Mouse (Mus musculus) MEL (cell line): Measurements from ENCODE around the gene Runx3. TPM values are rescaled to one million over a fixed set of nuclear protein-coding genes. Genes with fewer than 3 reads are reported as not detected.

ENCODE experiments used
- DNase-seq: peaks from one replicate; pipeline ENCODE4 v3.0.0; 2011; ENCODE audit warnings: low read depth, low spot score
- H3K27ac ChIP-seq: 2 replicates; pipeline ENCODE4 v1.5.1; 2012; ENCODE audit warnings: low read depth, mild to moderate bottlenecking, control low read depth, low read length, moderate library complexity; ENCODE audit not compliant: control insufficient read depth
- H3K27me3 ChIP-seq, 2 experiments: fragments of 150-350 bp in 1 of 2; sonication (generic) in 1 of 2; 2 replicates each; pipeline ENCODE4 v1.6.1; 2012; ENCODE audit warnings: low read length in 2 of 2, mild to moderate bottlenecking in 2 of 2, improper control_type of control experiment in 1 of 2, moderate library complexity in 1 of 2; ENCODE audit not compliant: insufficient read depth in 2 of 2, control insufficient read depth in 1 of 2
- H3K36me3 ChIP-seq, 2 experiments: 2 replicates each; pipeline ENCODE4 v1.6.1; 2012 to 2014; ENCODE audit warnings: low read length in 2 of 2, improper control_type of control experiment in 1 of 2, inconsistent platforms in 1 of 2, mild to moderate bottlenecking in 1 of 2; ENCODE audit not compliant: insufficient read depth in 2 of 2, control insufficient read depth in 1 of 2
- H3K4me1 ChIP-seq, 2 experiments: fragments of 150-350 bp in 1 of 2; sonication (generic) in 1 of 2; 2 replicates each; pipeline ENCODE4 v1.6.1; 2012; ENCODE audit warnings: low read length in 2 of 2, improper control_type of control experiment in 1 of 2, mild to moderate bottlenecking in 1 of 2; ENCODE audit not compliant: insufficient read depth in 2 of 2, control insufficient read depth in 1 of 2
- H3K4me3 ChIP-seq, 2 experiments: fragments of 150-350 bp in 1 of 2; sonication (generic) in 1 of 2; 2 replicates each; pipeline ENCODE4 v1.5.1; 2012; ENCODE audit warnings: low read depth in 2 of 2, low read length in 2 of 2, mild to moderate bottlenecking in 2 of 2, moderate library complexity in 2 of 2, control low read depth in 1 of 2, improper control_type of control experiment in 1 of 2; ENCODE audit not compliant: control insufficient read depth in 1 of 2, insufficient read depth in 1 of 2
- H3K79me2 ChIP-seq: 2 replicates; pipeline ENCODE4 v1.6.1; 2012; ENCODE audit warnings: mild to moderate bottlenecking, low read length, moderate library complexity; ENCODE audit not compliant: control insufficient read depth, poor library complexity, insufficient read depth
- H3K9ac ChIP-seq: 2 replicates; pipeline ENCODE4 v1.6.1; 2012; ENCODE audit warnings: low read depth, mild to moderate bottlenecking, control low read depth, low read length, moderate library complexity; ENCODE audit not compliant: control insufficient read depth, poor library complexity, severe bottlenecking
- H3K9me3 ChIP-seq: fragments of 150-350 bp; sonication (generic); replicated peaks from 2 replicates; pipeline ENCODE4 v1.6.1; 2012; ENCODE audit warnings: mild to moderate bottlenecking, low read length, improper control_type of control experiment, moderate library complexity; ENCODE audit not compliant: insufficient read depth
- BHLHE40 ChIP-seq: IDR thresholded peaks from 2 replicates; pipeline ENCODE4 v1.6.1; 2012; ENCODE audit warnings: low read depth, mild to moderate bottlenecking, inconsistent platforms, low read length, improper control_type of control experiment, borderline replicate concordance
- CHD1 ChIP-seq: IDR thresholded peaks from 2 replicates; pipeline ENCODE4 v1.6.1; 2012; ENCODE audit warnings: low read depth, mild to moderate bottlenecking, inconsistent platforms, low read length, improper control_type of control experiment
- CHD2 ChIP-seq: IDR thresholded peaks from 2 replicates; pipeline ENCODE4 v1.6.1; 2011; ENCODE audit warnings: low read length, improper control_type of control experiment
- E2F4 ChIP-seq: IDR thresholded peaks from 2 replicates; pipeline ENCODE4 v1.6.1; 2011; ENCODE audit warnings: low read depth, low read length, improper control_type of control experiment, borderline replicate concordance
- ELF1 ChIP-seq: IDR thresholded peaks from 2 replicates; pipeline ENCODE4 v1.6.1; 2014; ENCODE audit warnings: low read depth, mild to moderate bottlenecking, inconsistent platforms, low read length, improper control_type of control experiment, moderate library complexity
- GABPA ChIP-seq: IDR thresholded peaks from 2 replicates; pipeline ENCODE4 v1.6.1; 2012; ENCODE audit warnings: low read depth, mild to moderate bottlenecking, inconsistent platforms, low read length, improper control_type of control experiment, moderate library complexity
- GATA1 ChIP-seq: IDR thresholded peaks from 2 replicates; pipeline ENCODE4 v1.6.1; 2011; ENCODE audit warnings: low read depth, low read length, improper control_type of control experiment
- HCFC1 ChIP-seq: IDR thresholded peaks from 2 replicates; pipeline ENCODE4 v1.6.1; 2012; ENCODE audit warnings: low read depth, mild to moderate bottlenecking, inconsistent platforms, low read length, improper control_type of control experiment, moderate library complexity
- MAFK ChIP-seq: IDR thresholded peaks from 2 replicates; pipeline ENCODE4 v1.6.1; 2011; ENCODE audit warnings: low read depth, mild to moderate bottlenecking, low read length, improper control_type of control experiment, borderline replicate concordance
- MAX ChIP-seq: IDR thresholded peaks from 2 replicates; pipeline ENCODE4 v1.6.1; 2011; ENCODE audit warnings: low read length, improper control_type of control experiment
- MAZ ChIP-seq: IDR thresholded peaks from 2 replicates; pipeline ENCODE4 v1.6.1; 2012; ENCODE audit warnings: low read depth, mild to moderate bottlenecking, inconsistent platforms, low read length, improper control_type of control experiment
- MEF2A ChIP-seq: IDR thresholded peaks from 2 replicates; pipeline ENCODE4 v1.6.1; 2014; ENCODE audit warnings: low read depth, mild to moderate bottlenecking, inconsistent platforms, low read length, improper control_type of control experiment; ENCODE audit not compliant: poor library complexity, insufficient replicate concordance, severe bottlenecking; ENCODE audit errors: extremely low read depth
- MXI1 ChIP-seq: IDR thresholded peaks from 2 replicates; pipeline ENCODE4 v1.6.1; 2011; ENCODE audit warnings: mild to moderate bottlenecking, low read depth, low read length, improper control_type of control experiment
- MYB ChIP-seq: IDR thresholded peaks from 2 replicates; pipeline ENCODE4 v1.6.1; 2011; ENCODE audit warnings: mild to moderate bottlenecking, low read depth, low read length, improper control_type of control experiment
- RAD21 ChIP-seq: IDR thresholded peaks from 2 replicates; pipeline ENCODE4 v1.6.1; 2011; ENCODE audit warnings: mild to moderate bottlenecking, low read depth, low read length, improper control_type of control experiment
- RCOR1 ChIP-seq: IDR thresholded peaks from 2 replicates; pipeline ENCODE4 v1.6.1; 2012; ENCODE audit warnings: low read depth, mild to moderate bottlenecking, inconsistent platforms, low read length, improper control_type of control experiment
- TAL1 ChIP-seq: IDR thresholded peaks from 2 replicates; pipeline ENCODE4 v1.6.1; 2012; ENCODE audit warnings: mild to moderate bottlenecking, inconsistent platforms, low read length, moderate library complexity, mixed read lengths
- TBP ChIP-seq: IDR thresholded peaks from 2 replicates; pipeline ENCODE4 v1.8.0; 2011; ENCODE audit warnings: low read depth, low read length, improper control_type of control experiment
- USF1 ChIP-seq: IDR thresholded peaks from 2 replicates; pipeline ENCODE4 v1.6.1; 2014; ENCODE audit warnings: low read depth, mild to moderate bottlenecking, inconsistent platforms, low read length, improper control_type of control experiment, moderate library complexity
- USF2 ChIP-seq, 2 experiments: IDR thresholded peaks; 2 replicates each; pipeline ENCODE4 v1.6.1; 2011 to 2012; ENCODE audit warnings: improper control_type of control experiment in 2 of 2, low read length in 2 of 2, borderline replicate concordance in 1 of 2, inconsistent platforms in 1 of 2, low read depth in 1 of 2, mild to moderate bottlenecking in 1 of 2; ENCODE audit not compliant: insufficient read depth in 1 of 2
- ZC3H11A ChIP-seq: IDR thresholded peaks from 2 replicates; pipeline ENCODE4 v1.6.1; 2012; ENCODE audit warnings: low read depth, mild to moderate bottlenecking, inconsistent platforms, low read length, improper control_type of control experiment
- ZKSCAN1 ChIP-seq: IDR thresholded peaks from 2 replicates; pipeline ENCODE4 v1.6.1; 2012; ENCODE audit warnings: low read depth, mild to moderate bottlenecking, inconsistent platforms, low read length, improper control_type of control experiment, moderate library complexity
- ZMIZ1 ChIP-seq: IDR thresholded peaks from 2 replicates; pipeline ENCODE4 v1.6.1; 2012; ENCODE audit warnings: low read depth, mild to moderate bottlenecking, inconsistent platforms, low read length, improper control_type of control experiment, moderate library complexity
- ZNF384 ChIP-seq: IDR thresholded peaks from 2 replicates; pipeline ENCODE4 v1.6.1; 2012; ENCODE audit warnings: low read depth, mild to moderate bottlenecking, inconsistent platforms, low read length, improper control_type of control experiment
- polyA plus RNA-seq, 2 experiments: library from polyadenylated mRNA; stranded (reverse) in 1 of 2; unstranded in 1 of 2; fragments of >175 nt in 1 of 2; fragments of >200 nt in 1 of 2; gene quantifications; 2 replicates each; pipeline versions ENCODE4 v1.2.1 to v1.2.4; 2012; ENCODE audit warnings: low replicate concordance in 2 of 2, low read depth in 1 of 2; ENCODE audit not compliant: insufficient read length in 2 of 2, insufficient read depth in 1 of 2, missing spikeins in 1 of 2
- total RNA-seq: library from RNA; depleted of rRNA; stranded (reverse); fragments of 300-350 nt; gene quantifications from 2 replicates; pipeline ENCODE4 v1.2.3, GENCODE M21; 2012

Runx3 gene
- total and polyA plus RNA-seq, 3 experiments: 4.3 to 29.2 TPM; not detected in 1

- peaks cover 0 to 13% of the 10 kb centered on the region in 2 experiments; a peak in 2 of 4 replicates for H3K36me3 ChIP-seq
- TF ChIP-seq TBP (no peak), MXI1 (no peak), GABPA (no peak), MAFK (no peak), GATA1 (no peak), MAX (no peak), CHD1 (no peak)
- no peak overlapping the region for H3K27ac ChIP-seq
- H3K9me3 ChIP-seq: no peaks in the 10 kb centered on the region
- no peaks in the 10 kb centered on the region for H3K79me2 ChIP-seq
- DNase-seq: no peak
- H3K4me1 ChIP-seq: peaks cover 4 to 21% of the 10 kb centered on the region in 2 experiments
- no peaks in the 10 kb centered on the region for H3K27me3 ChIP-seq
- no peak overlapping the region for H3K4me3 ChIP-seq
- no peak overlapping the region for H3K9ac ChIP-seq
Measured at GRCm38 (mm10) chr4:135175406-135176120, 55.1 kb downstream of the Runx3 start.

GRCm38 (mm10) chr4:135177568-135177967 is 57.1 kb downstream of the Runx3 start:
- no peak overlapping the region for H3K4me3 ChIP-seq
- no peaks in the 10 kb centered on the region for H3K9me3 ChIP-seq
- TF ChIP-seq USF1 (no peak), MXI1 (no peak), ZNF384 (no peak), MYB (no peak), BHLHE40 (no peak), E2F4 (no peak), ZC3H11A (no peak), HCFC1 (no peak), GATA1 (no peak), ZKSCAN1 (no peak), ELF1 (no peak), RAD21 (no peak), USF2 (IDR thresholded peaks at IDR 0.05; ENCODE audit: borderline replicate concordance in 1 of 2, insufficient read depth in 1 of 2, low read depth in 1 of 2, low read length in 2 of 2) (no peak), TAL1 (no peak), MAZ (no peak), CHD2 (no peak), ZMIZ1 (no peak), RCOR1 (no peak), TBP (no peak), MEF2A (no peak)
- no peaks in the 10 kb centered on the region for H3K79me2 ChIP-seq
- no peak overlapping the region for H3K27ac ChIP-seq
- no peak overlapping the region for H3K9ac ChIP-seq
- no peak for DNase-seq
- H3K36me3 ChIP-seq: peaks cover 0 to 8% of the 10 kb centered on the region in 2 experiments; a peak in 2 of 4 replicates
- no peaks in the 10 kb centered on the region for H3K27me3 ChIP-seq
- peaks cover 4 to 13% of the 10 kb centered on the region in 2 experiments for H3K4me1 ChIP-seq
